Mouse (Mus musculus) neural tube, embryonic 14.5 days (tissue): ENCODE measurements around the gene Tmem266. TPM values are rescaled to one million over a fixed set of nuclear protein-coding genes. Genes with fewer than 3 reads are reported as not detected.
A peak's percentile ranks its signal among the peaks of the same experiment; 100 is the strongest.

Experiments
- ATAC-seq: fragments of 200-750 bp; cut with Nextera tagmentation; 2 replicates; pipeline ENCODE4 v1.8.0; 2017; ENCODE audit warnings: low read depth, mild to moderate bottlenecking, moderate TSS enrichment, moderate library complexity
- H3K27ac ChIP-seq: fragments of 300-500 bp; sonication (generic); 2 replicates; pipeline ENCODE4 v1.5.1; 2014; ENCODE audit warnings: low read depth, mild to moderate bottlenecking, control low read depth, low read length, moderate library complexity, mixed read lengths
- H3K27me3 ChIP-seq: fragments of 300-500 bp; sonication (generic); 2 replicates; pipeline ENCODE4 v1.6.1; 2014; ENCODE audit warnings: low read length; ENCODE audit not compliant: control insufficient read depth, insufficient read depth
- H3K36me3 ChIP-seq: fragments of 300-500 bp; sonication (generic); 2 replicates; pipeline ENCODE4 v1.6.1; 2014; ENCODE audit warnings: low read length, mixed read lengths; ENCODE audit not compliant: control insufficient read depth, insufficient read depth
- H3K4me1 ChIP-seq: fragments of 300-500 bp; sonication (generic); 2 replicates; pipeline ENCODE4 v1.6.1; 2014; ENCODE audit warnings: low read length; ENCODE audit not compliant: control insufficient read depth, insufficient read depth
- H3K4me2 ChIP-seq: fragments of 300-500 bp; sonication (generic); 2 replicates; pipeline ENCODE4 v1.6.1; 2014; ENCODE audit warnings: mild to moderate bottlenecking, low read depth, low read length, control low read depth
- H3K4me3 ChIP-seq: fragments of 300-500 bp; sonication (generic); 2 replicates; pipeline ENCODE4 v1.5.1; 2014; ENCODE audit warnings: low read depth, low read length, control low read depth, mixed read lengths
- H3K9ac ChIP-seq: fragments of 300-500 bp; sonication (generic); replicated peaks from 2 replicates; pipeline ENCODE4 v1.6.1; 2014; ENCODE audit warnings: low read depth, mild to moderate bottlenecking, control low read depth, low read length, mixed read lengths
- H3K9me3 ChIP-seq: fragments of 300-500 bp; sonication (generic); 2 replicates; pipeline ENCODE4 v1.6.1; 2016; ENCODE audit warnings: low read length; ENCODE audit not compliant: control insufficient read depth
- WGBS: fragments of 180-500 bp; shearing (Covaris S2); extraction: QIAGEN DNeasy Blood & Tissue Kit; methylation state at CpG from one replicate; pipeline ENCODE4 v1.1.7; 2014; 5-methylcytosine and 5-hydroxymethylcytosine counted together
- polyA plus RNA-seq: library from polyadenylated mRNA; unstranded; fragments of >200 nt; fragmentation: Nextera tagmentation; extraction: Ambion mirVana; gene quantifications from 2 replicates; pipeline ENCODE4 v1.2.1, GENCODE M21; 2014

Gene Tmem266
- polyA plus RNA-seq, 1 experiment from 2014 or later: 2.2 TPM

- no peak overlapping the region for H3K9ac ChIP-seq
- H3K27ac ChIP-seq: no peak overlapping the region
- H3K4me1 ChIP-seq: peaks cover 3% of the 10 kb centered on the region; the same call in 1 of the 2 replicates
- no peaks in the 10 kb centered on the region for H3K9me3 ChIP-seq
- peak; percentile 26; the same call in 1 of the 2 replicates for ATAC-seq
- no peaks in the 10 kb centered on the region; the same call in 1 of the 2 replicates for H3K36me3 ChIP-seq
- 52% methylated on average over 6 of the region's 6 CpGs for WGBS
- no peaks in the 10 kb centered on the region for H3K27me3 ChIP-seq
- no peak overlapping the region for H3K4me3 ChIP-seq
- H3K4me2 ChIP-seq: no peak overlapping the region
Measured at GRCm38 (mm10) chr9:55450035-55450434, 123.3 kb downstream of the Tmem266 start.

GRCm38 (mm10) chr9:55451426-55451825, 124.7 kb downstream of the Tmem266 start:
- Histone ChIP-seq H3K4me1 (peaks cover 3% of the 10 kb centered on the region; the same call in 1 of the 2 replicates), H3K36me3 (no peaks in the 10 kb centered on the region; the same call in 1 of the 2 replicates), H3K27me3 (no peaks in the 10 kb centered on the region), H3K27ac (no peak overlapping the region), H3K4me2 (no peak overlapping the region), H3K9me3 (no peaks in the 10 kb centered on the region), H3K9ac (no peak overlapping the region), H3K4me3 (no peak overlapping the region)
- WGBS: 89% methylated on average over 3 of the region's 3 CpGs
- ATAC-seq: no peak

- no peaks in the 10 kb centered on the region for H3K9me3 ChIP-seq
- no peaks in the 10 kb centered on the region; the same call in 1 of the 2 replicates for H3K36me3 ChIP-seq
- H3K27me3 ChIP-seq: no peaks in the 10 kb centered on the region
- no peak overlapping the region for H3K27ac ChIP-seq
- WGBS: 100% methylated on average over 1 of the region's 1 CpGs
- H3K9ac ChIP-seq: no peak overlapping the region
- peaks cover 3% of the 10 kb centered on the region; the same call in 1 of the 2 replicates for H3K4me1 ChIP-seq
- H3K4me2 ChIP-seq: no peak overlapping the region
- no peak overlapping the region for H3K4me3 ChIP-seq
- no peak for ATAC-seq
Measured at GRCm38 (mm10) chr9:55452906-55453305, 126.2 kb downstream of the Tmem266 start.

GRCm38 (mm10) chr9:55453366-55453765, 126.7 kb downstream of the Tmem266 start:
- H3K9ac ChIP-seq: no peak overlapping the region
- no peaks in the 10 kb centered on the region for H3K9me3 ChIP-seq
- H3K27me3 ChIP-seq: no peaks in the 10 kb centered on the region
- ATAC-seq: no peak
- 89% methylated on average over 5 of the region's 5 CpGs for WGBS
- H3K4me1 ChIP-seq: no peaks in the 10 kb centered on the region
- no peak overlapping the region for H3K27ac ChIP-seq
- H3K36me3 ChIP-seq: no peaks in the 10 kb centered on the region; the same call in 1 of the 2 replicates
- no peak overlapping the region for H3K4me2 ChIP-seq
- H3K4me3 ChIP-seq: no peak overlapping the region

- H3K4me3 ChIP-seq: no peak overlapping the region
- no peaks in the 10 kb centered on the region for H3K27me3 ChIP-seq
- no peak overlapping the region for H3K9ac ChIP-seq
- H3K4me1 ChIP-seq: no peaks in the 10 kb centered on the region
- H3K36me3 ChIP-seq: no peaks in the 10 kb centered on the region
- no peak overlapping the region for H3K27ac ChIP-seq
- H3K4me2 ChIP-seq: no peak overlapping the region
- ATAC-seq: no peak
- WGBS: 81% methylated on average over 1 of the region's 1 CpGs
- H3K9me3 ChIP-seq: no peaks in the 10 kb centered on the region
Measured at GRCm38 (mm10) chr9:55468397-55468796, 141.7 kb downstream of the Tmem266 start.

- no peak overlapping the region for H3K4me3 ChIP-seq
- ATAC-seq: no peak
- WGBS: 78% methylated on average over 1 of the region's 1 CpGs
- no peaks in the 10 kb centered on the region for H3K4me1 ChIP-seq
- no peaks in the 10 kb centered on the region for H3K27me3 ChIP-seq
- H3K4me2 ChIP-seq: no peak overlapping the region
- no peaks in the 10 kb centered on the region for H3K9me3 ChIP-seq
- no peak overlapping the region for H3K9ac ChIP-seq
- H3K36me3 ChIP-seq: no peaks in the 10 kb centered on the region
- H3K27ac ChIP-seq: no peak overlapping the region
Measured at GRCm38 (mm10) chr9:55476084-55476483, 149.4 kb downstream of the Tmem266 start.

- no peak for ATAC-seq
- Histone ChIP-seq H3K27ac (no peak overlapping the region), H3K36me3 (no peaks in the 10 kb centered on the region), H3K4me2 (no peak overlapping the region), H3K9me3 (no peaks in the 10 kb centered on the region), H3K4me1 (no peaks in the 10 kb centered on the region), H3K27me3 (no peaks in the 10 kb centered on the region), H3K9ac (no peak overlapping the region), H3K4me3 (no peak overlapping the region)
Measured at GRCm38 (mm10) chr9:55478699-55479098, 152.0 kb downstream of the Tmem266 start.

- H3K4me2 ChIP-seq: no peak overlapping the region
- H3K27ac ChIP-seq: no peak overlapping the region
- no peaks in the 10 kb centered on the region for H3K4me1 ChIP-seq
- H3K36me3 ChIP-seq: peaks cover 3% of the 10 kb centered on the region; the same call in 1 of the 2 replicates
- no peaks in the 10 kb centered on the region for H3K9me3 ChIP-seq
- no peaks in the 10 kb centered on the region for H3K27me3 ChIP-seq
- 49% methylated on average over 2 of the region's 2 CpGs for WGBS
- H3K4me3 ChIP-seq: no peak overlapping the region
- no peak overlapping the region for H3K9ac ChIP-seq
- ATAC-seq: no peak
Measured at GRCm38 (mm10) chr9:55482116-55482515, 155.4 kb downstream of the Tmem266 start.
